Mouse (Mus musculus) right cerebral cortex, postnatal 36 days (tissue): ENCODE results near the gene Ncan.

ENCODE experiments used
- DNase-seq, 2 experiments: peaks; one replicate each; pipeline ENCODE4 v3.0.0; 2022; ENCODE audit warnings: low spot score in 2 of 2, mixed read lengths in 1 of 2

Ncan gene

GRCm38 (mm10) chr8:70120667-70121066 is at the start of gene Ncan:
Ncan (minus strand) TSS chr8:70120873.
- DNase-seq, result peak; percentile 86 to 88

DNA sequence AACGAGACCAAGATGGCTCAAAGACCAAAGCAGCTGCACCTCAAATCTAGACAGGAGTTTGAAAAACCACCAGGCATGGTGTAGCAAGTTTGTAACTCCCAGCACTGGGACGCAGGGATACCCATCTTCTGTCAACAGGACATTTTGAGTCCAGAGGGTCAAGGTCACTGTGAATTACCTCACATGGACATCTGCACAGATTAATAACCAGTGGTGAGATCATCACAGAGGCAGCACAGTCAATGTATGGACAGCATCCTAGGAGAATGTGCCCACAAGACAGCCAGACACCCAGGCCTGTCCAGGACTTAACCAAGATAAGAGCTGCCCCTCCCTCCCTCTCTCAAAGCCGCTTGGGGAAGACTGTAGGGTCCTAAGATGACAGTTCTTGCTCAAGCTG is 49.4 kb upstream of the Ncan start:
- no peak for DNase-seq

- no peak for DNase-seq
Measured at GRCm38 (mm10) chr8:70166504-70167110, 45.9 kb upstream of the Ncan start.

GRCm38 (mm10) chr8:70163316-70163715 is 42.6 kb upstream of the Ncan start:
- DNase-seq, result no peak

DNA sequence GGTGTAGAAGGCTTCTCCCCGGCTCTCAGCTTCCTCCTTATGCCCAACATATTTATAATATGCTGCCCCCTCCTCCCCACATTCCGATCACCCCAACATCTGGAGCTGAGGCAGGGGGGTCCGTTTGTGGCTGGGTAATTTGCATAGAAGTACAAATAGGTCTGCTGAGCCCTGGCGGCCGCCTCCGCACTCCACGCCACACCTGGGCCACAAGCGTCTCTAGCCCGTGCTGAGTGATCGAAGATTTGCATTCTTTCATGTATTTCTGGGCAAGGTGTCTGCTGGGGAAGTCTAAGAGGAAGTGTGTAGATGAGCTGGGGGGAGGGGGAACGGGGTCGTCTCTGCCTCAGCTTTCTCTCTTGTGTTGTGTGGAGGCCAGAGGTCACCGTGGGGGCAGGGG is 39.3 kb upstream of the Ncan start:
- DNase-seq, result no peak

- DNase-seq, result no peak
Measured at GRCm38 (mm10) chr8:70159211-70159610, 38.5 kb upstream of the Ncan start.

GRCm38 (mm10) chr8:70158069-70158853 is 37.6 kb upstream of the Ncan start:
- DNase-seq, result peak; percentile 36 to 41

- DNase-seq, result no peak
Measured at GRCm38 (mm10) chr8:70157240-70157800, 36.6 kb upstream of the Ncan start.

DNA sequence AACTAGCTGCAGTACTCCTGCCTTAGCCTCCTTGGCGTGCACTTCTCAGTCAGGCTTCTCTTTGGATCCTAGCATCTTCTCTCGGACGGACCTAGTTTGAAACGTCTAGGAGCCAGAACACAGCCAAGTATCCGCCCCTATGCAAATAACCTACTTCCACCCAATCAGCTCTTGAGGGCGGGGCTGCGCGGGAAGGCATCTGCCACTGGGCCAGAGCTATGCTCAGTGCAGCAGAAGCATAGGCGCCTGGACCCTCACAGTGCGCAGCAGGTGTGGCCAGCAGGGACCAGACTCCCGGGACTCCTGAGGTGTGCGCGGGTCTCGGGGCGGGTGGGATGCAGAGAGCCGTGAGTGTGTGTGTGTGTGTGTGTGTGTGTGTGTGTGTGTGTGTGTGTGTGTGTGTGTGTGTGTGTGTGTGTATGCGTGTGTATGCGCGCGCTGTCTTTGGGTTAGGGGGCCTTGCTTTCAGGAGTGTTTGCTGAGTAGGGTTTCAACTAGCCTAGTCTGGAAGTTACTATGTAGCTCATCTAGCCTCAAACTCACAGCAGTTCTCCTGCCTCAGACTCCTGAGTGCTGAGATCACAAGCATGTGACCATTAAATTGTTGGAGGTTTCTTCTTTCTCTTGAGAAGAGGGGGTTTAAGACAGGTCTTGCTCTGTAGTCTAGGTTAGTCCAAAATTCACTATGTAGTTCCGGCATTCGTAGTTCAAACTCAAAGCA is 32.0 kb upstream of the Ncan start:
- DNase-seq, result no peak

DNA sequence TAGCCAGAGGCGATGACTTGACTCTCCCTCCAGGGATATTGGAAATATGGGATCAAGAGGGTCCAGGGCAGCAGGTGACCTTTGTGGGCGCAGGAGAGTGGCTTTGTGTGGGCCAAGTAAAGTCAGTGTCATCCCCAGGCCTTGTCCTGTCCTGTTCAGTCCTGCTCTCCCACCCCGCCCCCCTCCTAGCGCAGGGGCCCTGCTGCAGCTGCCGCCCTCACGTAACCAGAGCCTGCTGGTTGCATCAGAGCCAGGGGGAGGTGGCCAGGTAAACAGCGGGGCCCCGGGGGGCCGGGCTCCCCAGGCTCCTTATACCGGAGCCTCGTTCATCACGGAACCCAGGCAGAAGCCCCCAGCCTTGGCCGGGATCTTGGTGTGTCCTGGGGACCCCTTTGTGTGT is 29.5 kb upstream of the Ncan start:
- no peak for DNase-seq

GRCm38 (mm10) chr8:70147678-70148607 is 27.3 kb upstream of the Ncan start:
- no peak for DNase-seq

- no peak for DNase-seq
Measured at GRCm38 (mm10) chr8:70139981-70140380, 19.3 kb upstream of the Ncan start.

DNA sequence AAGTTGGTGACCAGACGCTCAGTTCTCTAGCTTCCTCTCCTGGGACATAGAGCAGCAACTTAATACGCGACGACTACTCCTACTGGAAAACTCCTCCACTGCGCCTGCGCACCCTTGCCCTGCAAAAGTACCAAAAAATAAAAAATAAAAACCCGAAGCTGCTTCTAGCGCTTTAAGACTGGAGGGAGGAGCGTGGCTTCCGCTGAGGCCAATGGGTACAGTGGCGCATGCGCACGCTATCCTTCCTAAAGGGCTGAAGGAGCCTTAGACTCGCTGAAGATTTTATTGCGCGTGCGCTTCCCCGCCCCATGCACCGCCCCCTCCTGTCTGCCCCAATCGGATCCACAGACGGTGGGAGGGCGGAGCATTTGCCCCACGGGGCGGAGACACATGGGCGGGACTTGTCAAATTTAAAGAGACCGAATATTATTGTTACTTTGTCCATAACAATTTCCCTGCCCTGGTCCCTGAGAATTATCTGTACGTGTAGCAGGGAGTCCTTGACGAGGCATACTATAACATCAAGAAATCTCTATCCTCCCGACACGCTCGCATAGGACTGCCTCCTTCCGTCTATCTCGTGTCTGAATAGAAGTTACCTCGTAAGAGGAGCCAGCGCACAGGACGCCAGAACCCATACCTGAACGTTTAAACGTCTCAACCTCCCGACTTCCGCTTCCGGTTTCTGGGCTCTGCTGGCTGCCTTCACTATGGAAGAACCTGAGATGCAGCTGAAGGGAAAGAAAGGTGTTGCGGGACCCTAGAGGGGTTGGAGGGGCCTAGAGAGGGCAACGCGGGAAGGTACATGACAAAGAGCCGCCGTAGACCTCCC is 18.6 kb upstream of the Ncan start, which contains the start of the genes Rfxank, Borcs8 and Mef2b:
Gene Rfxank (minus strand): TSS at position 129 of the 832 bp plus-strand sequence.
Gene Borcs8 (plus strand): TSS at position 474 of the 832 bp plus-strand sequence.
Gene Mef2b (plus strand): TSS at position 686 of the 832 bp plus-strand sequence.
- DNase-seq, result peak; percentile 97 to 98

DNA sequence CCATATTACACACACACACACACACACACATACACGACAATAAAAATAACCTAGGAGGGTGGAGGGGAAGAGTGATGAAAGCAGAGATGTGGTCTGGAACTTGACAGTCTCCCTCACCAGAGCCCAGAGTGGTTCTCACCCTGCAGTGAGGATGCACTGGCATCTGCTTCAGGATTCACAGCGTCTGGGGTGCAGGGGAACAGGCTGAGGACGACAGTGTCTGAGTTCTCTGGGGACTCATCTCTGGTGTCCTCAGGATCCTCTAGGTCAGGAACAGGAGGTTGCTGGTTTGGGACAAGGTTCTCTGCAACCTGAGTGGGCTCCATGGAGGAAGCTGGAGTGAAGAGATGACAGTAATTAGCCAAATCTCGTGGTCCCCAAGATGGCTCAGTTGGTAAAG is 17.2 kb upstream of the Ncan start:
- DNase-seq, result no peak

DNA sequence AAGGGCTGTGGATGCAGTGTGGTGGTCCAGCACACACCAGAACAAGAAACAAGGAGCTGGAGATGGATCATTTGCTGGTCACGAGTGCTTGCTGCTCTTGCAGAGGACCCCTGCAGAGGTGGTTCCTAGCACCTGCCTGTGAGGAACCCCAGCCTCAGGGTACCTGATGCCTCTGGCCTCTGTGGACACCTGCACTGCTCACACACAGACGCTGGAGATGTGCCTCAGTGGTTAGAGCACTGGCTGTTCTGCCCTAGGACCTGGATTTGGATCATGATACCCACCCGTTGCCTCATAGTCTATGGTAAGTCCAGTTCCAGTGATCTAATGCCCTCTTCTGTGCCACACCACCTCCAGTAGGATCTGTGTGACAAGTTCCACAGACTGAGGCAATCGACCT is 15.9 kb upstream of the Ncan start:
- no peak for DNase-seq

DNA sequence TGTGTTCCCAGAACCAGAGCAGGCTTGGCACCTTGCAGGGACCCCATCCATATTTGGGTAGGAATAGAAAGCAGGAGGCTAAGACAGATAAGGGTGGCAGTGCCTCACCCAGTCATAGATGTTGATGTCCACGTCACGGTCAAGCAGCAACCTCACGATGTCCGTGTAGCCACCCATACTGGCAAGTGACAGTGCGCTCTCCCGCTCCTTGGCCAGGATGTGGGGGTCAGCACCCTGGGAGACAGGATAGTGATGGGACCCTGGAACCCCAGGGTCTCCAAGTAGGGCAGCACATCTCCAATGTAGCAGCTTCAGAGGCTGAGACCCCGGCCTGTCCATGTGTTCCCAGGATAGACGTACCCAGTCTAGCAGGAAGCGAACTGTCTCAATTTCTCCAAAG is 14.3 kb upstream of the Ncan start:
- no peak for DNase-seq

- no peak for DNase-seq
Measured at GRCm38 (mm10) chr8:70134086-70134485, 13.4 kb upstream of the Ncan start.

DNA sequence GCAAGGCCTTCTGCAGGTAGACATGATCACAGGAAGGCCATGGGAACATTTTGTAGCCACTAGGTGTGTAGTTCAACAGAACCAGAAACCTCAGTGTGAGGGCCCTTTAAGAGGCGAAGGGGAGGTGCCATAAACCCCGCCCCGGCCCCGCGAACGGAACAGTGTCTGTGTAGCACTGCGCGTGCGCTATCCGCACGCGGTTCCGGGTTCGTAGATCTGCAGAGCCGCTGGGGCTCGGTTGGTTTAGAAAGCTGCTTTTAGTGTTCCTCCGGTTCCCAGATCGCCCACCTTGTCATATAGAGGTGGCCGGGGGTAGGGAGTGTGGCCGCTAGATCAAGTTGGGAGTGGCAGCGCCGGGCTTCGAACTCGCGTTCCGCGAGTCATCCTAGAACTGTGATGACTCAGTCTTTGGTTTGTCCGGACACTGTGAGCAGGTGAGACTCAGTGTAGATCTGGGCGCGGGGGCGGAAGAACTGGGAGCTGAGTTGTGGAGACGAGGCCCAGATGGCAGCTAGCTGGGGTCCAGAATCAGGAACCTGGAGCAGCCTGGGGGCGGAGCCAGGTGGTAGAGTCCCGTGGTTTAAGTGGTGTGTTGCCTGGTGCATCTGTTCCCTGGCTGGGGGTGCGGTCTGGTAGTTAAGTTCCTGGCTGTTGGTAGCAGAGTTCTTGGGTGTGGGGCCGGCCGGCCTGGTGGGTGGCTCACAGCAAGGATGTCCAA is 10.7 kb upstream of the Ncan start, which contains the start of gene Nr2c2ap:
Gene Nr2c2ap (plus strand): TSS at position 168 of the 718 bp plus-strand sequence.
- DNase-seq, result peak; percentile 67 to 73

- no peak for DNase-seq
Measured at GRCm38 (mm10) chr8:70130066-70130465, 9.4 kb upstream of the Ncan start.
